Mouse (Mus musculus) heart, postnatal 36 days (tissue): Measurements from ENCODE around the gene Spaca3. TPM values are rescaled to one million over a fixed set of nuclear protein-coding genes. Genes with fewer than 3 reads are reported as not detected.

Experiments used
- DNase-seq, 2 experiments: peaks; one replicate each; pipeline ENCODE4 v3.0.0; 2021 to 2022
- intact Hi-C: fragments of 180-260 bp; cut with DNase I; formaldehyde crosslinking; loops from one replicate; pipeline ENCODE4 v1.15.1; 2025
- total RNA-seq, 2 experiments: library from RNA; stranded (reverse); gene quantifications; 2 replicates each; pipeline ENCODE4 v1.2.3; 2021

The Spaca3 gene
- total RNA-seq = not detected

DNA sequence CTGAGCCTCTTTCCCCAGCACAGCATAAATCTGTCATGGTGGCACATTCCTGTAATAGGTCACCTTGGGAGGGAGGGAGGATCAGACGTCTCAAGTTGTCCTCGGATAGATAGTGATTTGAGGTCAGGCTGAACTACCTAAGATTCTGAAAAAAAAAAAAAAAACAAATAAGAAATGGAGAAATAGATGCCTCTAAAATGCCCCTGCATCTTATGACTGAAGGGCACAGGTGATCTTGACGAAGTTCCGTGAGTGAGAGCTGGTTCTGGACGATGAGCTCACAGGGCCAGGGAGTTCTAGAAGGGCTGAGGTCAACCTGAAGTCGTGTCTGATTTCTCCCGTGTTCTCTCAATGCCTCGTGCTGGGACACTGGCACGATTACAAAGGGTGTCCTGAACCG is at the start of gene Spaca3:
Spaca3 (plus strand) TSS at position 301 of the 400 bp plus-strand sequence.
- intact Hi-C loops = no loop called here
- no peak for DNase-seq

GRCm38 (mm10) chr11:80808551-80809070 is 49.6 kb upstream of the Spaca3 start:
- intact Hi-C loops = no loop called here
- no peak for DNase-seq

GRCm38 (mm10) chr11:80809666-80809992 is 48.5 kb upstream of the Spaca3 start:
- intact Hi-C loops = no loop called here
- DNase-seq = no peak

DNA sequence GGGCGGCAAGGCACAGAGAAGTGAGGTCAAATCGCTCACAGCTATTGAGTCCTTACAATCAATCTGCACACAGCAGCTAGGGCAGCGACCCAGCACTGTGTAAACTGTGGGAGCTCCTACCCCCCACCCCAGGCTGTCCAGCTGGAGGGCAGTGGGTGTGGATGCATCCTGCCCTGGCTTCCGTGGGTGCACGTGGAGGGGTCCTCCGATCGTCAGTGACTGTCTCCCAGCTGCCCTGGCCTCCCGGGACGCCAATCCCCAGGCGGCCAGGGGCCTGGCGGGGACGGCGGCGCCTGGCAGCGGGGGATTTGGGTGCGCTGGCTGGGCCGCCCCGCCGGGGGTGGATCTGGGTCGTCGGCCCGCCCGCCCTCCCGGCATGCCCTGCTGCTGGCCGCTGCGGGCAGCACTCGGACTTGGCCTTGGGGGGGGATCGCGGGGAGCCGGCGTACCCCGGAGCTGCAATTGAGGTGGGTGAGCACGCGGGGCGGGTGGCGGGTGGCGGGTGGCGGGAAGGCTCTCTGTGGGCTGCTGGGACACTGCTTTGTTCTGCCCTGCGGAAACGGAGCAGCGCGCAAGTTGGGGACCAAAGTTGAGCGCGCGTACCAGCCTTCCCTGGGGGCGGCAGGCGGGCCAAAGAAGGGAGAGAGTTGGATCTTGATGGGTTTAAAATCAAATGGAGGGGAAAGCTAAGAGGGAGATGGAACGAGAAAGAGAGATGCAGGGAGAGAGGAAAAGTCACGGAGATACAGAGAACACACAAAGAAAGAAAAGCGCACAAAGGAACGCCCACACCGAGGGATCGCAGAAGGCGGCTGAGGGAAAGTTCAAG is 48.0 kb upstream of the Spaca3 start, which contains the start of gene Tmem98:
Tmem98 (plus strand) TSS at position 183 of the 829 bp plus-strand sequence.
- peak; percentile 50 to 54 for DNase-seq
- intact Hi-C loops = no loop called here

GRCm38 (mm10) chr11:80811156-80811555 is 47.0 kb upstream of the Spaca3 start:
- intact Hi-C loops = no loop called here
- no peak for DNase-seq

GRCm38 (mm10) chr11:80815354-80815753 is 42.8 kb upstream of the Spaca3 start:
- intact Hi-C loops = no loop called here
- no peak for DNase-seq

- intact Hi-C loops = loop anchor here (1.0 kb wide), 1 partner anchor 122 kb away; no protein-coding TSS in a partner anchor
- DNase-seq = peak; percentile 76 to 81
Measured at GRCm38 (mm10) chr11:80818060-80818697, 40.0 kb upstream of the Spaca3 start.

GRCm38 (mm10) chr11:80820085-80820484 is 38.1 kb upstream of the Spaca3 start:
- DNase-seq = no peak
- intact Hi-C loops = no loop called here

- intact Hi-C loops = no loop called here
- peak; percentile 35 for DNase-seq
Measured at GRCm38 (mm10) chr11:80821296-80821695, 36.9 kb upstream of the Spaca3 start.

- intact Hi-C loops = no loop called here
- DNase-seq = no peak
Measured at GRCm38 (mm10) chr11:80821794-80822193, 36.4 kb upstream of the Spaca3 start.

GRCm38 (mm10) chr11:80835395-80835794 is 22.8 kb upstream of the Spaca3 start:
- intact Hi-C loops = no loop called here
- no peak for DNase-seq

- no peak for DNase-seq
Measured at GRCm38 (mm10) chr11:80835841-80836240, 22.3 kb upstream of the Spaca3 start.

GRCm38 (mm10) chr11:80838724-80839123 is 19.4 kb upstream of the Spaca3 start:
- intact Hi-C loops = no loop called here
- no peak for DNase-seq

More at GRCm38 (mm10) chr11:80835841-80836240, 22.3 kb upstream of the Spaca3 start:
- intact Hi-C loops = no loop called here

- intact Hi-C loops = no loop called here
- no peak for DNase-seq
Measured at GRCm38 (mm10) chr11:80843435-80843834, 14.7 kb upstream of the Spaca3 start.

- intact Hi-C loops = no loop called here
- DNase-seq = no peak
Measured at GRCm38 (mm10) chr11:80845486-80845885, 12.7 kb upstream of the Spaca3 start.

- DNase-seq = no peak
- intact Hi-C loops = no loop called here
Measured at GRCm38 (mm10) chr11:80846115-80846514, 12.1 kb upstream of the Spaca3 start.

GRCm38 (mm10) chr11:80848131-80848530 is 10.0 kb upstream of the Spaca3 start:
- intact Hi-C loops = no loop called here
- no peak for DNase-seq

DNA sequence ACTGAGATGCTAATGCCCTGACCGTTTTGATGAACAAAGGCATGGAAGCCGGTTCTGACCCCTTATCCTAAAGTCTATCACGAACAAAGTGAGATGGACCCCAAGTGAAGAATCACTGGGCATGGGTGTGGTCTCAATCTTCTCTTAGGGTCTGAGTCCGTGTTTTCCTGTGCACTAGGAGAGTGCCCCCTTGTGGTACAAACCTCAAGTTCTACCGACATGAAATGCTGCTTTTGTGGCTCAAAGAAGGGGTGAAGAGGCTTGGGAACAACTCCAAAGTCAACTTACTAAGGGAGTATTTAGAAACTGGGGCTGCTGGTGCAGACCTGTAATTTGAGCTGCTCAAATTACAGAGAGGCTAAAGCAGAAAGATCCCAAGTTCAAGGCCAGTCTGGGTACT is 6.3 kb upstream of the Spaca3 start:
- intact Hi-C loops = loop anchor here (1.0 kb wide), 1 partner anchor 156 kb away; no protein-coding TSS in a partner anchor
- peak; percentile 17 to 28 for DNase-seq

- intact Hi-C loops = no loop called here
- no peak for DNase-seq
Measured at GRCm38 (mm10) chr11:80853014-80853413, 5.2 kb upstream of the Spaca3 start.

DNA sequence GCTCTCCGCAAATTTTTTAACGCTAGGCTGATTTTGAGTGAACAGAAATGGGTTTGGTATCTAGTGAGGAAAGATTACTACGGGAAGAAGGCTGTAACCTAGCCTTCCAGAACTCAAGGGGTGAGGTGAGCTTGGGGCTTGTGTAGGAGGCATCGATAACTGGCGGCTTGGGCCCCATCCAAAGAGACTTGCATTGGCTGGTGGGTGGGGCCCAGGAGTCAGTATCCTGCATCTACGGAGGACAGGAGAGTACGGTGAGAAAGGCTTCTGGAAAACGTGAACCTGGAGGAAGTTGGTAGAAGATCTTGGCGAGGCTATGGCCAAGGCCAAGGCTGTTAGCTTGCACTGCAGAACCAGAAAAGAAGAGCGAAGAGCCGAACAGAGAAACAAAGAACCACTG is 3.7 kb upstream of the Spaca3 start:
- intact Hi-C loops = no loop called here
- DNase-seq = no peak

GRCm38 (mm10) chr11:80854908-80855307 is 3.3 kb upstream of the Spaca3 start:
- no peak for DNase-seq
- intact Hi-C loops = no loop called here

- no peak for DNase-seq
- intact Hi-C loops = no loop called here
Measured at GRCm38 (mm10) chr11:80856827-80857226, 1.3 kb upstream of the Spaca3 start.
